Mouse (Mus musculus): ENCODE measurements around the gene 2900026A02Rik.

Gene 2900026A02Rik

DNA sequence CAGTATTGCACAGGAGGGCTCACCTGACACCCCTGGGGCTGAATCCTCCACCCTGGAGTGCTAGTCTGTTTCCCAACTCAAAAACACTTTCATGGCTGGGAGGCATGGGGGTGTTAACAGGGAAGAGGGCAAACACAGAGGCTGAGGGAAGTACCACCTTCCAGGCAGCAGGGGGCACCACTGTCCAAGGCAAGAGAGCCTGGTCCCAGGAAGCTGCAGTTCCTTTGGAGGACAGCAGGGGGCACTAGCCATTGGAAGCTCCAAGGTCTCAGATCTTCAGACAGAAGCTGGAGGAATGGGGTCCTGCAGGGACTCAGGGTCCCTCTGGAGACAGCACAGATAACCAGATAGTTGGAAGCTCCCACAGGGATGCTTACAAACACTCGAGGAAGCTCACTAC, 121.5 kb downstream of the 2900026A02Rik start:
- DNase-seq (ENCODE audit: low spot score in 2 of 2) = peak; percentile 79 to 93

DNA sequence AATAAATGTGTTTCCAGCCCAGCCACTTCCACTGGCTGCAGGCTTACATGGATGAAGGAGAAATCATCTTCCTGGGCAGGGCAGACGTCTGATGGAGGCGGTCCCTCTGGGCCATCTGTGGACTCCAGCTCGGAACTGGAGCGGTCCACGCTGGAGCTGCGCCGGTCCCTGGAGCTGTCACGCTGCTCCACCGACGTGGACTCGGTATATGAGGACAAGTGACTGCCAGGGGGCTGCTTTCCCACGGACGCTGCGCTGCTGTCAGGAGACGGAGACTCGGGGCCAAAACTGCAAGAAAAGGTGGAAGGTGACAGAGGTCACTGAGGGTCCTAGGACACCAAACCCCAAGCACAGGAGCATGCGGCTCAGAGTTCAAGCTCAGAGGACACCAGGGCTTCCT, 123.5 kb downstream of the 2900026A02Rik start:
- DNase-seq (ENCODE audit: low spot score in 2 of 2) = no peak

DNA sequence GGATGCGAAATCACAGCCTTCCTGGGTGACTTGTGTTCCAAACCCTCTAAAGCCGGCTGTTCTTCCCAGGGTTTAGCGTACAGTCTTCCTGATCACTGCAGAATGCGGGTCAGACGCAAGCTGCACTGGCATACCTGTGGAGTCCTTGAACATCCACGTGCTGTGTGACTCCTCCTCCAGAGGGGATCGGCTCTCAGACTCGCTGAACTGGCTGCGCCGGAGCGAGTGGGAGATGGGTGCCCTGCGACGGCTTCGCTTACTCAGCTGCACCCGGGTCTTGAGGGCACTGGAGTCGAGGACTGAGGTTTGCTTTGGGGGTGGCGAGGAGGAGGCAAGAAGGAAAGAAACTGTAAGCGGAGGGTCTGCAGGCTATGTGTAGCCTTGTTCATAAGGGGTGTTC, 125.6 kb downstream of the 2900026A02Rik start:
- no peak for DNase-seq (ENCODE audit: low spot score in 2 of 2)

DNA sequence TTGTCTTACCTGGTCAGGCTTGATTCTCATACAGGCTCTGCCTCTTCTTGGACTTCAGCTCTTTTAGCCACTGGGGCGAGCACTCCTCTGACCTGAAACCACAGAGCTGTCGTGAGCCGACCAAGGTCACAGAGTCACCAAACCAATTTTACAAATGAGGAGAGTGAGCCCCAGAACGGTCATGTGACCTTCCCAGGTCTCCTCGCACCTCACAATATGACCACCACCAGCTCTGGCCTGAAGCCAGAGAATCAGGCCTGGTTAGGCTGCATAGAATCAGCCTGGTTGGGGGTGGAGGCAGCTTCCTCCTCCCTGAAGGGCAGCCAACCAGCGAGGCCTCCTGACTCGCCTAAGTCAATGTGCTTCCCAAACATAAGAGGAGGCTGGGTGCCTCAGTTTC, 128.6 kb downstream of the 2900026A02Rik start:
- DNase-seq (ENCODE audit: low spot score in 2 of 2) = no peak

DNA sequence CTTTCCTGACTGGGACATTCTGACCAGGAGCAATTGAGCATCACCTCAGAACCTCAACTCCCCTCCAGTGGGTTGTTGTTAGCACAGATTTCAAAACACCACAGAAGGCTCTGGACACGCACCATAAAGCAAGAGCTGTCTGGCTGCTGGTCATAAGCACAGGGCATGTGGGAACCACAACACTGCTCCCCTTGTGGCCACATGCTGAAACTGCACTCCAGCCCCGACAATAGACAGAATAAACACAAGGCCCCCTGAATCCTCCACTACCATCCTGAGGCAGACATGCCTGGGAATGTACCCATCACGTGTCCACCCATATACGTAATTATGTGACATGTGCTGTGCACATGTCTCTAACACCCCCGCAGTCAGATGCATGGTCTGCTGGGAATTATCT, 129.9 kb downstream of the 2900026A02Rik start:
- DNase-seq (ENCODE audit: low spot score in 2 of 2) = no peak

DNA sequence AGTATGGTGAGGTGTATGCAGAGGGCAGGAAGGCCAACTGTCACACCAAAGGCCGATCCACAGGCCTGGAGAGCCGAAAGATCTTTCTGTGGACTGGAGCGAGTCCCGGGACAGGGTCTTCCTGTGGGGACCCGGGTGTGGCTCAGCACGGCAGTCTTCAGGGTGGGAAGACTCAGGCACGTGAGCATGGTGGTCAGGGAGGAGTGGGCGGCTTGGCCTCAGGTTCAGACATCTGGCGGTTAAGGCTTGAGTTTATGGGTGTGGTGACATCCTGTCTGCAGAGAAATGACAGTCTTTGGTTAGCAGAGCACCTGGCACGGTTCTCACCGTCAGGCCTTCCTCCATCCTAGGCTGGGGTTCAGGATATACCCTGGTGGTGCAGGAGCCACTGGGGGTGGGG, 130.3 kb downstream of the 2900026A02Rik start:
- no peak for DNase-seq (ENCODE audit: low spot score in 2 of 2)

DNA sequence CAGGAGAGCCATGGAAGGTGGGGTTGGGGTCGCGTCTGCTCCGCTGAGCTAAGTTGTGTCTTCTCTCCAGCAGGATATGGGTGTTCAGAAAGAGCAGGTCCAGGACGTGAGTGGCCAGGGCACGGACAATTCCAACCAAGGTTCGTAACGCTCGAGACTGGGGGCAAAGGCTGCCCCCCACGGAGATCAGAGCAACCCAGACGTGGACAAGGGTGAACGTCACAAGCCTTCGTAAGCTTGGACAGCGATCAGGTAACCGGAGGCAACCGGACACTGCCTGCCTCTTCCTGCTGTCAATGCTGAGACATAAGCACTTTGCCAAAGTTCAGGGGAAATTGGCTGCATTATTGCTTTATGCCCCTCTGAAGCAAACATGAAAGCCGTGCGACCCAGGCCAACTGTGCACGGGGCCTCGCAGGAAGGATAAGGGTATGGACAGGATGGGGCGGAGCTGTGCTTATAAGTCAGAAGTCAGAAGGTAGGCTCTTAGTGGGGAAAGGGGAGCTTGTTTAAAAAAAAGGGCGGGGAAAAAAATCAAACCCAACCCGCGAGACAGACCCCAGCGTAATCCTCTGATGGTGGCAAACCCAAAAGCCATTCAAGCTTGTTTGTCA, 130.9 kb downstream of the 2900026A02Rik start:
- DNase-seq (ENCODE audit: low spot score in 2 of 2) = no peak

DNA sequence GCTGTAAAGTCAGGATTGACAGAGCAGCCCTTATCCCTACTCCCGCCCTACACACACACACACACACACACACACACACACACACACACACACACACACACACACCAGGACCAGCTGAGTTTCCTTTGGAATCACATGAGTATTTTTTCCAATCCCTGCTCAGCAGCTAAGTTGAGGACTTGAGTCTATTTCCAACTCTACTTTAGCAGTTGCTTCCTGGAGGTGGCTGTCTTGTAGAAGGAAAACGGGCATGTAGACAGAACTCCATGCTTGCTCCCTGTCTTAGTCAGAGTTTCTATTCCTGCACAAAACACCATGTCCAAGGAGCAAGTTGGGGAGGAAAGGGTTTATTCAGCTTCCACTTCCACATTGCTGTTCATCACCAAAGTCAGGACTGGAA, 133.6 kb downstream of the 2900026A02Rik start:
- no peak for DNase-seq (ENCODE audit: low spot score in 2 of 2)

DNA sequence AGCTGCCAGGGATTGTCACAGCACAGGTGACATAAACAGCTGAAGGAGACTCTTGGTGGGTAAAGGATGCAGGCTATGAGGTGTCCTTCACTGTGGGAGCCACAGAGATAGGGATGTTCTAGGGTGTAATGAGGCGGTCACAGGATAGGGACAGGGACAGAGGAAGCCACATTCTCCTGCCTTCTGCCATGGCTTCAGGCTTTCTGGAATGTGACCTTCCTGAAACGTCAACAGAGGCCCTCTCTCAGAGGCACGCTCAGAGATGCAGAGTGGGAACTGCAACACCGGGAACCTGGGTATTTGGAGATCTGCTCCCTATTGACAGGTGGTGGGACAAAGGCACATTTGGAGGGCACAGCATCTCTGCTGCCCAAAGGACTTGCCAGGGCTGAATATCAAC, 134.0 kb downstream of the 2900026A02Rik start:
- DNase-seq (ENCODE audit: low spot score in 2 of 2) = no peak

DNA sequence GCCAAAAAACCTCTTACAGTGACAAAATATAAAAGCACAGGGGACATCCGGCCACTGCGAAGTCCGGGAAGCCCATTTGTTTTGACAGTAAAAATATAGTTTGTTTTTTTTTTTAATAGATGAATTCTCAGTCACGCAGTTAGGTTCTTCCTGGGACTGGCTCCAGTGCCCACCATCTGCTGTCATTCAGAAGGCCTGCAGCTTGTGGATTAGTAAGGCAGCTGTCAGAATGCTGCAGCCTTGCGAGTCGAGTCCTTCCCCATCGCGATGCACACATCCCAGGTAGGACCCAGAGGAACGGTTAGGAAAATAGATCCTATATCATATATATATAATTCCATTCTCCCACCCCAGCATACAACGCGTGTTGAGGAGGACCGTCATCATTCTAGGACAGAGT, 134.6 kb downstream of the 2900026A02Rik start:
- DNase-seq (ENCODE audit: low spot score in 2 of 2) = no peak

DNA sequence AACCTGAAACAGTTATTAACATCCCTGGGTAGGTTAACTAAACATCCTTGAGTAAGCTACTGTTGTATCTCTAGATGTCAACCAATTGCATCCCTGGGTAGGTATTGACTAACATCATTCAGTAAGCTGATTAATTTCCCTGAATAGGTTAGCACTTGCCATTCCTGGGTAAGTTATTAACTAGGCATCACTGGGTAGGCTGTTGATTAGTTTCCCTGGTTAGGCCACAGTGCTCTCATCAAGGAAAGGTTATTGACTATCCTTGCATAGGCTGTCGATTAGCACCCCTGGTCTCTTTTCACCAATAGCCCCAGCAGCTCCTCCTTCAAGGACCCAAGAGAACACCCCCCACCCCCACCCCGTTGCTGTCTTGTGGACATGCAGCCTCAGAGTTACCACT, 135.1 kb downstream of the 2900026A02Rik start:
- no peak for DNase-seq (ENCODE audit: low spot score in 2 of 2)

DNA sequence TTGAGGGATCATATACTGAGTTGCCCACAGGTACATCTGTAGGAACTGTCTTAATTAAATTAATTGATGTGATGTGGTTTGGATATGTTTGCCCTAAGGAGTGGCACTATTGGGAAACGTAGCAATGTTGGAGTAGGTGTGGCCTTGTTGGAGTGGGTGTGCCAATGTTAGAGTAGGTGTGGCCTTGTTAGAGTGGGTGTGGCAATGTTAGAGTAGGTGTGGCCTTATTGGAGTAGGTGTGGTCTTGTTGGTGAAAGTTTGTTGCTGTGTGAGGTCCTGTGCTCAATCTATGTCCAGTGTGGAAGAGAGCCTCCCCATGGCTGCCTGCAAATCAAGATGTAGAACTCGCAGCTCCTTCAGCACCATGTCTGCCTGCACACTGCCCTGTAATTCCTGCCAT, 136.7 kb downstream of the 2900026A02Rik start:
- DNase-seq (ENCODE audit: low spot score in 2 of 2) = no peak

DNA sequence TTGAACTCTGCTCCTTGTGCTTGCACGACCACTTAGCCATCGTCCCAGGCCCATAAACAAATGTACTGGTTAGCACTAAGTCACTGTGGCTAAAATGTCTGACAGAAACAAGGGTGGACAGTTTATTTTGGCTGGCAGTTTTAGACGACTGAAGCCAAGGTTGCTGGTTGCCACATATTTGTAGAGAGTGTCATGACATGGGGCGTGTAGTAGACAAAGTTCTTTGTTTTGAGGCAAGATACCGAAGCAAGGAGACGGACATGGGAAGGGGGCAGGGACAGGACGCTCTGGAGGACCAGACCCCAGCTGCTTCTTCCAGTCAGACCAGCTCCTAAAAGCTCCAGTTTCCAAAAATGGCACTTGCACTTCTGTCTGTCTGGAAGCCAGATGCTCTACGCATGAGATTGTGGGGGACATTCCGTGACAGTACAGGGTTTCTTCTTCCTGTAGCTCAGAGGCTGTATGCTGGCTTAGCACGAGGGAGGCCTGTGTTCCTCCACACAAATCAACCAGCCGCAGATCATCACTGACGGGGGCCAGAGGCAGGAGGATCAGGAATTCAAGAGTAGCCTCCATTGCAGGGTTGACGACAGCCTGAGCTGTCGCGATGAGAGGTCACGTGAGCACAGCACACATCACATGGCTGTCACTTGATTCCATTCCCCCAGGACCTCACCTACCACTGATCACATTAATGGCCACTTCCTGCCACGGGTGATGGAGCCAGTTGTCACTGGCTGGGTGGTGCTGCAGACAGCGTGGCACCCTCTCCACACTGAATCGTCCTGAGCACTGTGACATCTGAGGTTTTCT, 138.5 kb downstream of the 2900026A02Rik start:
- no peak for DNase-seq (ENCODE audit: low spot score in 2 of 2)

DNA sequence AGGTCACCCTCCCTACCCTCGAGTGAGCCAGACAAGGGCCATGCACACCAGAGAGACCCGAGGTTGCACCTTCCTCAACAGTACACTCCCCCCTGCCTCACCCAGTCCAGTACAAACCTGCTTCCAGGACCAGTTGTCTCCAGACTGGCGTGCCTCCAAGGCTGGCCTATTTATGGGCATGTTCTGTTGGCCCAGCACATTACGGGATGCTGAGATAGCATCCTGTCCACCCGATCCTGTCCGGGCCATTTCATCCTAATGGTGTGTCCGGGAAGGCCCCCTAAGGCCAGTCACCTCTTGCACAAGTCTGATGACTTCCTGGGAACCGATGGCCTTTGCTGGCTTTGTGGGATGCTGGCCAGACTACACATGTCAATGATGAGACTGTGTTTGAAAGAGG, 139.6 kb downstream of the 2900026A02Rik start, which contains the start of gene Crybb3:
Crybb3 (minus strand) TSS at position 146 of the 400 bp plus-strand sequence.
- DNase-seq (ENCODE audit: low spot score in 2 of 2) = no peak

DNA sequence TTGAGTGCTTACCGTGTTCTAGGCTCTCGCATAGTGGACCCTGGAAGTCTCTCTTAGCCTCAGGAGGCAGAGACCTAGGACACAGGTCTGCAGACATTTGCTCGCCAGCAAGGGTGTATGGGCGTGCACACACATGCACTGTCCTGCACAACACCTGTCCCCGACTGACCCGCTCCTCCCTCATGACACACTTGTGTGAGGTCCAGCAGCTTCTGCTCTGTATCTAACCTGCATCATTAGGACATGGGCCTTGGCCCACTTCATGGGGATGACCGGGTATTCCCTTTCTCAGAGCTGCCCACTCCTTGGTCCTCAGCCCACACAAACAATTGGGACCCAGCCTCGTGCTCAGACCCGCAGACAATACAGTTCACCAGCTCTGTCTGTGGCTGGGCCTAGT, 140.0 kb downstream of the 2900026A02Rik start:
- DNase-seq (ENCODE audit: low spot score in 2 of 2) = no peak

DNA sequence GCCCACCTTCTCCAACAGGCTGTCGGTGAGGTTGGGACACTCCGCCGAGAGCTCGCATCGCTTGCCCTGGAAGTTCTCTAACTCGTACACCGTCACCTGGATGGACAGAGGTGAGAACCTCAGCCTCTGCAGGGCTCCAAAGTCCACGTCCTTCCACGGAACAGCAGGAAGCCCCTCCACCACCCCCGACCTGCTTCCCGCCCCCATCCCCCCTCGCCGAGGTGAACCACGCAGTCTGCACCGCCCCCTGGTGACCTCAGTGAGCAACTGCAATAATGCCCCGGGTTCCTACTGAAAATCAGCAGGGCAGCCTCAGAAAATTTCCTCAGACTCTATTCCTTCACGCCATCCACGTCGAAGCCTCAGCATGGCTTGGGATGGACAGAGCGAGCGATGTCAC, 141.3 kb downstream of the 2900026A02Rik start:
- no peak for DNase-seq (ENCODE audit: low spot score in 2 of 2)

DNA sequence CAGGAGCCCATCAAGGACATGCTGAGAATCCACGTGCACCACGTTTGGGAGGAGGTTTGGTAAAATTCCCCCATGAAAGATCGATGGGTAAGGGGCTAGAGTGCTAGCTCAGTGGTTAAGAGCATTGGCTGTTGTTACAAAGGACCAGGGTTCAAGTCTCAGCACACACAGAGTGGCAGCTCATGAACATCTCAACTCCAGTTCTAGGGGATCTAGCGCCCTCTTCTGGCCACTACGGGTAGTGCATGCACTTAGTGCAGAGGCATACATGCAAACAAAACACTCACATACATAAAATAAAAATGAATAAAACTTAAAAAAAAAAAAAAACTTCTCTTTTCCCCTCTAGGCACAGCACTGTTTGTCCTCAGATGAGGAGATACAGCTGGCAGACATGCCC, 142.3 kb downstream of the 2900026A02Rik start:
- DNase-seq (ENCODE audit: low spot score in 2 of 2) = no peak

DNA sequence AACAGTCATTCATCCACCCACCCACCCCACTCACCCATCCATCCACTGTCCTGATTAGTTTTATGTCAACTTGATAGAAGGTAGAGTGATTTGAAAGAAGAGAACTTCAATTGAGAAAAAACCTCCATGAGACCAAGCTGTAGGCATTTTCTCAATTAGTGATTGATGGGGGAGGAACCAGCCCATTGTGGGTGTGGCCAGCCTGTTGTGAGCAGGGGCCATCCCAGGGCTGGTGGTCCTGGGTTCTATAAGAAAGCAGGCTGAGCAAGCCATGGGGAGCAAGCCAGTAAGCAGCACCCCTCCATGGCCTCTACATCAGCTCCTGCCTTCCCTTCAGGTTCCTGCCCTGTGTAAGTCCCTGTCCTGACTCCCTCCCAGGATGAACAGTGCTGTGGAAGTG, 151.0 kb downstream of the 2900026A02Rik start, which contains the start of gene Crybb2:
Crybb2 (minus strand) TSS at position 101 of the 400 bp plus-strand sequence.
- no peak for DNase-seq (ENCODE audit: low spot score in 2 of 2)

DNA sequence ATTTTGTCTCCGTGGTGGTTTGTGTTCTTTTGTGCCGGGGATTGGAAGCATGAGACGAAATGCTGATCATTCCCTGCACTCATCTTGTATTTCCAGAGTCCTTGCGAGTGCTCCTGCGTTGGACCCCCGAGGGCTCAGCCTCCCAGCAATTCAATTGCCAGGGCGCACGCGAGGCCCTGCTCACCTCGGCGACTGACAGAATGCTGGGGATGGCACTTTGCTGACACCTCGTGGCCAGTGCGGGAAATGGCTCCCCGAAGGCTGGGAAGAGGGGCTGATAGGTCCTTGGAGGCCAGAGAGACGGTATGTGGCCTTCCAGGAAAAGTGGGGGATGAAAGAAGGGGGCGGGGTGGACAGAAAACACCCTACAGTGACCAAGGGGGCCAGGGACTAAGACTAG, 166.7 kb downstream of the 2900026A02Rik start:
- peak; percentile 56 to 80 for DNase-seq (ENCODE audit: low spot score in 2 of 2)

DNA sequence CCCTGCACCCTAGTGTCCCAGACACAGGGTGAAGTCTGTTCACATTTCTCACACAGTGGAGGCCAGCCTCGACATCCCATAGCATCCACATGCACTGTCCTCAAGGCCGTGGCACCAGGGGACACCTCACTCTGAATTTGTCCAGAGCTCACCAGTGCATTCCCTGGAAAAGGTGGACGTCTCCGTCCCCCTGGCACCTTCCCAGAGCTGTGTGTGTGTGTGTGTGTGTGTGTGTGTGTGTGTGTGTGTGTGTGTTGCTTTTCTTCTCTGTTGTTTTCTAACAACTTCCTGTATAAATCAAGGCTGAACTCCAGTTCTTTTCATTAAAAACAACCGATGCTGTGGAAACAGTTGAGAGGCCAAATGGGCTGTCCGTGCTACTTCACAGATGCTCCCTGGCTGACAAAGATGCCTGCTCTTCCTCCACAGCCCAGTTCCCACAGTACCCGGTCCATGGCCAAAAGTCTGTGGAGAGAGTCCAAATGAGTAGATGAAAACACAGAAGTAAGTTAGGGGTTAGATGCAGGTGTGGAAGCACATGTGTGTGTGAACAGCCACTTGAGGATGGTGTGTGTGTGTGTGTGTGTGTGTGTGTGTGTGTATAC, 170.4 kb downstream of the 2900026A02Rik start:
- no peak for DNase-seq (ENCODE audit: low spot score in 2 of 2)

DNA sequence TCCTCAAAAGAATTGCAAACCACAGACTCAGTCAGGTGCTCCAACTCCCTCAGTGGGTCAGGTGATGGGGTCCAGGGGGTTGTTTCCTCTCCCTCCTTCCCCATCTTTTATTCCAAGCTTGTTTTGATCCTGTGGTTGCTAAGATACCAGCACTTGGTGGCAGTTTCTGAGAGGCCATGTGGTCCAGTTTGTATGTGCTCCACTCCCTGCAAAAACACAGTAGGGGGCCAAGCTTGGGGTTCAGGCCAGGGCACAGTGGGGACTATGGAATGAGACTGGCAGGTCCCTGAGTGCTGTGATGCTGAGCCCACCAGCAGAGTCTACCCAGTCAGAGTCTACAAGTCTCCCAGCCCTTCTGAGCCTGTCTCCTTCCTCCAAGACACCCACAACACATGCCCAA, 171.2 kb downstream of the 2900026A02Rik start:
- DNase-seq (ENCODE audit: low spot score in 2 of 2) = no peak

DNA sequence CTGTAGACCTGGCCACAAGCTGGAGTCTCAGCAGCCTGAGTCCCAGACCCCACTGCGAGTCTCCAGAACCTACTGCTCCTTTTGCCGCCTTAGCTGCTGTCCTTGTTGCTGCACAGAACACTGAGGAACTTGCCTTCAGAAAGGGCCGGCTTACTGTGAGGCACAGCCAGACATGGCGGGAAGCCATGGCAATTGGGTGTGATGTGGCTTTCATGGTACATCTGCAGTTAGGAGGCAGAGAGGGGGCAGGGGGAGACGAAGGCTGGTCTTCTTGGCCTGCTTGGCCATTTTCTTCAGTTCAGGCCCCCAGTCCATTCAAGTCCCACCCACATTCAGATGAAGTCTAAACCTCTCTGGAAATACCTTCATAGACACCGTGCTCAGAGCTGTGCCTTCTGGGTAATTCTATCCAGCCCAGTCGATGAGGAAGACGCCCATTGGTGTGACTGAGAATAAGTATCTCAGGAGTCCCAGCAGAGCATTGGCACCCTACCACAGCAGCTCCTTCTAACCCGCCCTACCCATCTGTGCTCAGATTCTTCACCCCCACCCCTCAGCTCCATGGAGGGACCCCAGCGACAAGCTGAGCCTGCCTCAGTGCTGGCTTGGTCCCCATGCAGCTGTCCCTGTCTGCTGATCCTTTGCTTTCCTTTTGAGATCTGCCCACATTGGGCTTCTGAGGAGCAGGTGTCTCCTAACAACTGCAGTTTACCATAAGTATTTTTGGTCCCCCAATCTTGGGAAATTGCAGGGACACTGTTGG, 175.3 kb downstream of the 2900026A02Rik start:
- no peak for DNase-seq (ENCODE audit: low spot score in 2 of 2)

Measured in urinary bladder, postnatal 4 days (tissue).